Mouse (Mus musculus): Measurements from ENCODE around the gene Slc38a11. TPM values are rescaled to one million over a fixed set of nuclear protein-coding genes. Genes with fewer than 3 reads are reported as not detected.

The Slc38a11 gene
- polyA plus RNA-seq, 1 experiment from 2014 or later = not detected

GRCm38 (mm10) chr2:65311250-65311649 lies 52.6 kb downstream of the Slc38a11 start:
- Histone ChIP-seq H3K9ac (ENCODE audit: low read depth, low read length) (no peak overlapping the region), H3K4me3 (ENCODE audit: low read depth, low read length) (no peak overlapping the region), H3K36me3 (ENCODE audit: control insufficient read depth, insufficient read depth, low read length) (no peaks in the 10 kb centered on the region), H3K27me3 (ENCODE audit: control insufficient read depth, insufficient read depth, low read length) (no peaks in the 10 kb centered on the region), H3K27ac (ENCODE audit: low read depth, low read length) (no peak overlapping the region), H3K4me2 (no peak overlapping the region), H3K9me3 (replicated peaks; ENCODE audit: control insufficient read depth, low read length) (no peaks in the 10 kb centered on the region), H3K4me1 (ENCODE audit: control insufficient read depth, insufficient read depth, low read length) (no peaks in the 10 kb centered on the region)
- 78% methylated on average over 3 of the region's 3 CpGs for WGBS (ENCODE audit: insufficient replicate concordance)
- ATAC-seq (replicated peaks; ENCODE audit: insufficient number of reproducible peaks, low FRiP score, low TSS enrichment) = no peak

GRCm38 (mm10) chr2:65296541-65296940 lies 67.3 kb downstream of the Slc38a11 start:
- WGBS (ENCODE audit: insufficient replicate concordance) = 4% methylated on average over 2 of the region's 2 CpGs
- ATAC-seq (replicated peaks; ENCODE audit: insufficient number of reproducible peaks, low FRiP score, low TSS enrichment) = peak; percentile 67; the same call in 1 of the 2 replicates
- Histone ChIP-seq H3K27me3 (ENCODE audit: control insufficient read depth, insufficient read depth, low read length) (no peaks in the 10 kb centered on the region), H3K4me1 (ENCODE audit: control insufficient read depth, insufficient read depth, low read length) (peaks cover 7% of the 10 kb centered on the region; the same call in 1 of the 2 replicates), H3K9ac (ENCODE audit: low read depth, low read length) (no peak overlapping the region), H3K9me3 (replicated peaks; ENCODE audit: control insufficient read depth, low read length) (no peaks in the 10 kb centered on the region), H3K4me3 (ENCODE audit: low read depth, low read length) (no peak overlapping the region), H3K4me2 (no peak overlapping the region; the same call in 1 of the 2 replicates), H3K36me3 (ENCODE audit: control insufficient read depth, insufficient read depth, low read length) (no peaks in the 10 kb centered on the region), H3K27ac (ENCODE audit: low read depth, low read length) (peak overlapping the region; percentile 2; the same call in 1 of the 2 replicates)

GRCm38 (mm10) chr2:65294092-65294491 lies 69.7 kb downstream of the Slc38a11 start:
- H3K27me3 ChIP-seq (ENCODE audit: control insufficient read depth, insufficient read depth, low read length) = no peaks in the 10 kb centered on the region
- no peaks in the 10 kb centered on the region for H3K9me3 ChIP-seq (replicated peaks; ENCODE audit: control insufficient read depth, low read length)
- no peak overlapping the region for H3K4me2 ChIP-seq
- no peak for ATAC-seq (replicated peaks; ENCODE audit: insufficient number of reproducible peaks, low FRiP score, low TSS enrichment)
- H3K36me3 ChIP-seq (ENCODE audit: control insufficient read depth, insufficient read depth, low read length) = no peaks in the 10 kb centered on the region
- 77% methylated on average over 8 of the region's 8 CpGs for WGBS (ENCODE audit: insufficient replicate concordance)
- H3K9ac ChIP-seq (ENCODE audit: low read depth, low read length) = no peak overlapping the region
- H3K27ac ChIP-seq (ENCODE audit: low read depth, low read length) = no peak overlapping the region
- H3K4me3 ChIP-seq (ENCODE audit: low read depth, low read length) = no peak overlapping the region
- H3K4me1 ChIP-seq (ENCODE audit: control insufficient read depth, insufficient read depth, low read length) = peaks cover 7% of the 10 kb centered on the region; the same call in 1 of the 2 replicates

- ATAC-seq (replicated peaks; ENCODE audit: insufficient number of reproducible peaks, low FRiP score, low TSS enrichment) = no peak
- no peaks in the 10 kb centered on the region for H3K36me3 ChIP-seq (ENCODE audit: control insufficient read depth, insufficient read depth, low read length)
- WGBS (ENCODE audit: insufficient replicate concordance) = 79% methylated on average over 8 of the region's 8 CpGs
- no peak overlapping the region for H3K9ac ChIP-seq (ENCODE audit: low read depth, low read length)
- H3K9me3 ChIP-seq (replicated peaks; ENCODE audit: control insufficient read depth, low read length) = no peaks in the 10 kb centered on the region
- H3K4me3 ChIP-seq (ENCODE audit: low read depth, low read length) = no peak overlapping the region
- no peak overlapping the region for H3K4me2 ChIP-seq
- H3K4me1 ChIP-seq (ENCODE audit: control insufficient read depth, insufficient read depth, low read length) = peaks cover 7% of the 10 kb centered on the region; the same call in 1 of the 2 replicates
- no peaks in the 10 kb centered on the region for H3K27me3 ChIP-seq (ENCODE audit: control insufficient read depth, insufficient read depth, low read length)
- no peak overlapping the region for H3K27ac ChIP-seq (ENCODE audit: low read depth, low read length)
Observed at GRCm38 (mm10) chr2:65293411-65293810, 70.4 kb downstream of the Slc38a11 start.

GRCm38 (mm10) chr2:65289721-65290120 lies 74.1 kb downstream of the Slc38a11 start:
- no peak overlapping the region for H3K27ac ChIP-seq (ENCODE audit: low read depth, low read length)
- no peak overlapping the region for H3K4me2 ChIP-seq
- WGBS (ENCODE audit: insufficient replicate concordance) = 83% methylated on average over 4 of the region's 4 CpGs
- no peak overlapping the region for H3K4me3 ChIP-seq (ENCODE audit: low read depth, low read length)
- H3K36me3 ChIP-seq (ENCODE audit: control insufficient read depth, insufficient read depth, low read length) = no peaks in the 10 kb centered on the region
- no peaks in the 10 kb centered on the region for H3K27me3 ChIP-seq (ENCODE audit: control insufficient read depth, insufficient read depth, low read length)
- ATAC-seq (replicated peaks; ENCODE audit: insufficient number of reproducible peaks, low FRiP score, low TSS enrichment) = no peak
- no peaks in the 10 kb centered on the region for H3K9me3 ChIP-seq (replicated peaks; ENCODE audit: control insufficient read depth, low read length)
- H3K4me1 ChIP-seq (ENCODE audit: control insufficient read depth, insufficient read depth, low read length) = no peaks in the 10 kb centered on the region
- no peak overlapping the region for H3K9ac ChIP-seq (ENCODE audit: low read depth, low read length)

GRCm38 (mm10) chr2:65288696-65289095 lies 75.1 kb downstream of the Slc38a11 start:
- no peaks in the 10 kb centered on the region for H3K4me1 ChIP-seq (ENCODE audit: control insufficient read depth, insufficient read depth, low read length)
- H3K36me3 ChIP-seq (ENCODE audit: control insufficient read depth, insufficient read depth, low read length) = no peaks in the 10 kb centered on the region
- no peak overlapping the region for H3K27ac ChIP-seq (ENCODE audit: low read depth, low read length)
- H3K4me2 ChIP-seq = no peak overlapping the region
- H3K9ac ChIP-seq (ENCODE audit: low read depth, low read length) = no peak overlapping the region
- ATAC-seq (replicated peaks; ENCODE audit: insufficient number of reproducible peaks, low FRiP score, low TSS enrichment) = no peak
- H3K27me3 ChIP-seq (ENCODE audit: control insufficient read depth, insufficient read depth, low read length) = no peaks in the 10 kb centered on the region
- WGBS (ENCODE audit: insufficient replicate concordance) = 72% methylated on average over 1 of the region's 1 CpGs
- no peaks in the 10 kb centered on the region for H3K9me3 ChIP-seq (replicated peaks; ENCODE audit: control insufficient read depth, low read length)
- no peak overlapping the region for H3K4me3 ChIP-seq (ENCODE audit: low read depth, low read length)

GRCm38 (mm10) chr2:65285380-65285779 lies 78.5 kb downstream of the Slc38a11 start:
- ATAC-seq (replicated peaks; ENCODE audit: insufficient number of reproducible peaks, low FRiP score, low TSS enrichment) = no peak

GRCm38 (mm10) chr2:65282979-65283378 lies 80.9 kb downstream of the Slc38a11 start:
- no peaks in the 10 kb centered on the region for H3K9me3 ChIP-seq (replicated peaks; ENCODE audit: control insufficient read depth, low read length)
- peaks cover 3% of the 10 kb centered on the region; the same call in 1 of the 2 replicates for H3K4me1 ChIP-seq (ENCODE audit: control insufficient read depth, insufficient read depth, low read length)
- H3K27me3 ChIP-seq (ENCODE audit: control insufficient read depth, insufficient read depth, low read length) = no peaks in the 10 kb centered on the region
- no peaks in the 10 kb centered on the region for H3K36me3 ChIP-seq (ENCODE audit: control insufficient read depth, insufficient read depth, low read length)
- H3K27ac ChIP-seq (ENCODE audit: low read depth, low read length) = no peak overlapping the region
- no peak overlapping the region for H3K4me2 ChIP-seq
- ATAC-seq (replicated peaks; ENCODE audit: insufficient number of reproducible peaks, low FRiP score, low TSS enrichment) = no peak
- 73% methylated on average over 6 of the region's 6 CpGs for WGBS (ENCODE audit: insufficient replicate concordance)
- H3K4me3 ChIP-seq (ENCODE audit: low read depth, low read length) = no peak overlapping the region
- no peak overlapping the region for H3K9ac ChIP-seq (ENCODE audit: low read depth, low read length)

More at GRCm38 (mm10) chr2:65285380-65285779, 78.5 kb downstream of the Slc38a11 start:
- H3K27ac ChIP-seq (ENCODE audit: low read depth, low read length) = no peak overlapping the region
- no peaks in the 10 kb centered on the region for H3K27me3 ChIP-seq (ENCODE audit: control insufficient read depth, insufficient read depth, low read length)
- H3K9me3 ChIP-seq (replicated peaks; ENCODE audit: control insufficient read depth, low read length) = no peaks in the 10 kb centered on the region
- no peaks in the 10 kb centered on the region for H3K4me1 ChIP-seq (ENCODE audit: control insufficient read depth, insufficient read depth, low read length)
- H3K4me3 ChIP-seq (ENCODE audit: low read depth, low read length) = no peak overlapping the region
- H3K36me3 ChIP-seq (ENCODE audit: control insufficient read depth, insufficient read depth, low read length) = no peaks in the 10 kb centered on the region
- H3K4me2 ChIP-seq = no peak overlapping the region
- 53% methylated on average over 3 of the region's 3 CpGs for WGBS (ENCODE audit: insufficient replicate concordance)
- no peak overlapping the region for H3K9ac ChIP-seq (ENCODE audit: low read depth, low read length)

- WGBS (ENCODE audit: insufficient replicate concordance) = 23% methylated on average over 4 of the region's 4 CpGs
Observed at GRCm38 (mm10) chr2:65279029-65279690, 84.7 kb downstream of the Slc38a11 start.

More at GRCm38 (mm10) chr2:65279029-65279690, 84.7 kb downstream of the Slc38a11 start:
- H3K4me2 ChIP-seq = no peak overlapping the region
- H3K4me3 ChIP-seq (ENCODE audit: low read depth, low read length) = no peak overlapping the region
- H3K9me3 ChIP-seq (replicated peaks; ENCODE audit: control insufficient read depth, low read length) = no peaks in the 10 kb centered on the region
- ATAC-seq (replicated peaks; ENCODE audit: insufficient number of reproducible peaks, low FRiP score, low TSS enrichment) = no peak
- no peak overlapping the region for H3K9ac ChIP-seq (ENCODE audit: low read depth, low read length)
- no peaks in the 10 kb centered on the region for H3K36me3 ChIP-seq (ENCODE audit: control insufficient read depth, insufficient read depth, low read length)
- H3K27me3 ChIP-seq (ENCODE audit: control insufficient read depth, insufficient read depth, low read length) = no peaks in the 10 kb centered on the region
- peaks cover 3% of the 10 kb centered on the region; the same call in 1 of the 2 replicates for H3K4me1 ChIP-seq (ENCODE audit: control insufficient read depth, insufficient read depth, low read length)
- no peak overlapping the region for H3K27ac ChIP-seq (ENCODE audit: low read depth, low read length)

All from heart, embryonic 11.5 days (tissue).